Mouse (Mus musculus) liver, embryonic 16.5 days (tissue): Measurements from ENCODE around the gene Dcaf5. TPM values are rescaled to one million over a fixed set of nuclear protein-coding genes. Genes with fewer than 3 reads are reported as not detected.
A peak's percentile ranks its signal among the peaks of the same experiment; 100 is the strongest.
"Not testable (repeated sequence)": the region's sequence is repeated elsewhere in the genome, so short reads cannot be mapped to it uniquely, and the experiment has no call there.

Experiments
- ATAC-seq: fragments of 200-750 bp; cut with Nextera tagmentation; 2 replicates; pipeline ENCODE4 v1.8.0; 2017; ENCODE audit warnings: low read depth, mild to moderate bottlenecking, moderate number of reproducible peaks, moderate library complexity
- H3K27ac ChIP-seq: fragments of 300-500 bp; sonication (generic); 2 replicates; pipeline ENCODE4 v1.5.1; 2014; ENCODE audit warnings: mild to moderate bottlenecking, low read length
- H3K27me3 ChIP-seq: fragments of 300-500 bp; sonication (generic); 2 replicates; pipeline ENCODE4 v1.6.1; 2014; ENCODE audit warnings: low read depth, low read length, mixed read lengths; ENCODE audit not compliant: control insufficient read depth, insufficient read depth
- H3K36me3 ChIP-seq: fragments of 300-500 bp; sonication (generic); 2 replicates; pipeline ENCODE4 v1.6.1; 2014; ENCODE audit warnings: mild to moderate bottlenecking; ENCODE audit not compliant: control insufficient read depth, insufficient read depth
- H3K4me1 ChIP-seq: fragments of 300-500 bp; sonication (generic); 2 replicates; pipeline ENCODE4 v1.6.1; 2014; ENCODE audit warnings: low read depth, low read length, mixed read lengths; ENCODE audit not compliant: control insufficient read depth
- H3K4me2 ChIP-seq: fragments of 300-500 bp; sonication (generic); 2 replicates; pipeline ENCODE4 v1.6.1; 2014; ENCODE audit warnings: low read depth, low read length, mixed read lengths
- H3K4me3 ChIP-seq: fragments of 300-500 bp; sonication (generic); 2 replicates; pipeline ENCODE4 v1.5.1; 2014; ENCODE audit warnings: low read depth, mild to moderate bottlenecking, low read length
- H3K9ac ChIP-seq: fragments of 300-500 bp; sonication (generic); 2 replicates; pipeline ENCODE4 v1.6.1; 2014; ENCODE audit warnings: low read depth, low read length
- H3K9me3 ChIP-seq: fragments of 300-500 bp; sonication (generic); replicated peaks from 2 replicates; pipeline ENCODE4 v1.6.1; 2016; ENCODE audit warnings: low read length; ENCODE audit not compliant: control insufficient read depth
- WGBS: fragments of 180-500 bp; shearing (Covaris S2); extraction: QIAGEN DNeasy Blood & Tissue Kit; methylation state at CpG from one replicate; pipeline ENCODE4 v1.1.7; 2014; ENCODE audit not compliant: insufficient replicate concordance; 5-methylcytosine and 5-hydroxymethylcytosine counted together
- polyA plus RNA-seq: library from polyadenylated mRNA; unstranded; fragments of >200 nt; fragmentation: Nextera tagmentation; extraction: Ambion mirVana; gene quantifications from 2 replicates; pipeline ENCODE4 v1.2.1, GENCODE M21; 2015

Dcaf5 gene
- polyA plus RNA-seq, 1 experiment from 2014 or later, result 2.4 TPM

DNA sequence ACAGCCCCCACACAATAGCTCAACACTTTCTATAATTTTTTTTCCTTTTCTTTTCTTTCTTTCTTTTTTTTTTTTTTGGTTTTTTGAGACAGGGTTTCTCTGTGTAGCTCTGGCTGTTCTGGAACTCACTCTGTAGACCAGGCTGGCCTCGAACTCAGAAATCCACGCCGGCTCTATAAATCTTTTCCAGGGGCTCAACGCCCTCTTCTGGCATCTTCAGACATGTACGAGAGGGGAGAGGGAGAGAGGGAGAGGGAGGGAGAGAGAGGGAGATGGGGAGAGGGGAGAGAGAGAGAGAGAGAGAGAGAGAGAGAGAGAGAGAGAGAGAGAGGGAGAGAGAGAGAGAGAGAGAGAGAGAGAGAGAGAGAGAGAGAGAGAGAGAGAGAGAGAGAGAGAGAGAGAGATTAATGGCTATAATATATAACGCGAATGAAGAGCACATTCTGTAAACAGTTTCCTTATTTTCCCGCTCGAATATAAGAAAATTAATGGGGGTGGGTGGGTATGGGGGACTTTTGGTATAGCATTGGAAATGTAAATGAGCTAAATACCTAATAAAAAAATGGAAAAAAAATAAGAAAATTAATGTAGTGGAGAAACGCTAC is 26.0 kb upstream of the Dcaf5 start:
- not testable (repeated sequence) for H3K27ac ChIP-seq, H3K4me1 ChIP-seq, ATAC-seq, H3K9me3 ChIP-seq, H3K36me3 ChIP-seq, H3K27me3 ChIP-seq
- 5% methylated on average over 10 of the region's 10 CpGs for WGBS
- peak overlapping the region; percentile 91 for H3K4me2 ChIP-seq
- peak overlapping the region; percentile 80; the same call in 1 of the 2 replicates for H3K9ac ChIP-seq
- peak overlapping the region; percentile 89 for H3K4me3 ChIP-seq

DNA sequence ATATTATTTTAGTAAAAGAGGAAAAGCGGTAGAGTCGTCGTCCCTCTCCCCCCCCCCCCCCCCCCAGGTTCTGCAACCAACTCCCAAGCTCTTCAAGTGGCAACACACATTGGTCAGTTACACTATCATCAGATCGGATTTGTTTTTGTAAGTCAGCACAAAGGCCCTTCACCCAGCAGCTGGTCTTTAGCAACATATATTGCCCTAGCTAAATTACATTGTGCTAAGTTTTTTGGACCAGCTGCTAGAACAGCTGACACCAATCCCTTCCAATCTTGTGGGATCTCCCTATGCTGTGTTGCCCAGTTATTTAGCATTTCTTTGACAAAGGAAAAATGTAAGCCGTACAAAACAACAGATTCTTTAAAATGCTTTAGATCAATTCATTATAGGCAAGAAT is 21.6 kb upstream of the Dcaf5 start:
- ATAC-seq, result no peak
- Histone ChIP-seq H3K9me3 (no peaks in the 10 kb centered on the region), H3K4me2 (no peak overlapping the region), H3K27me3 (no peaks in the 10 kb centered on the region), H3K36me3 (no peaks in the 10 kb centered on the region), H3K4me1 (no peaks in the 10 kb centered on the region), H3K9ac (no peak overlapping the region), H3K27ac (no peak overlapping the region), H3K4me3 (no peak overlapping the region)
- 61% methylated on average over 5 of the region's 5 CpGs for WGBS

DNA sequence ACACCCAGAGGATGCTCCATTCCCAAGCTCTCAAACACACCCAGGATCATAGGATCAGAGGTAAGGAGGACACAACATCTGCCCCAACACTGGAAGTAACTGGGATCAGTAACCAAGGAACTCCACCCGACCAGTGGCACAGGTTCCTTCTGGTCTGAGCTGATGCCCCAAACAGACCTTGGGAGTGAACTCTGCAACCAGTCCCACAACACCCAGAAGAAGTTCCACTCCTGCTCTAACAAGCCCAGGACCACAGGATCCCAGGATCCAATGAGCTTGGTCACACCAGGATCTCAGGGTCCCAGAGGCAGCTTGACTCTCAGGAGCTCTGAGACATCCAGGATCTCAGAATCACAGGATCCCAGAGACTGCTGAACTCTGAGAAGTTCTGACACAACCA is 17.1 kb upstream of the Dcaf5 start:
- Histone ChIP-seq H3K9me3 (no peaks in the 10 kb centered on the region), H3K36me3 (no peaks in the 10 kb centered on the region), H3K27me3 (no peaks in the 10 kb centered on the region), H3K4me1 (no peaks in the 10 kb centered on the region), H3K9ac (no peak overlapping the region), H3K4me2 (no peak overlapping the region), H3K4me3 (no peak overlapping the region), H3K27ac (no peak overlapping the region)
- no peak for ATAC-seq
- WGBS, result 46% methylated on average over 1 of the region's 1 CpGs

DNA sequence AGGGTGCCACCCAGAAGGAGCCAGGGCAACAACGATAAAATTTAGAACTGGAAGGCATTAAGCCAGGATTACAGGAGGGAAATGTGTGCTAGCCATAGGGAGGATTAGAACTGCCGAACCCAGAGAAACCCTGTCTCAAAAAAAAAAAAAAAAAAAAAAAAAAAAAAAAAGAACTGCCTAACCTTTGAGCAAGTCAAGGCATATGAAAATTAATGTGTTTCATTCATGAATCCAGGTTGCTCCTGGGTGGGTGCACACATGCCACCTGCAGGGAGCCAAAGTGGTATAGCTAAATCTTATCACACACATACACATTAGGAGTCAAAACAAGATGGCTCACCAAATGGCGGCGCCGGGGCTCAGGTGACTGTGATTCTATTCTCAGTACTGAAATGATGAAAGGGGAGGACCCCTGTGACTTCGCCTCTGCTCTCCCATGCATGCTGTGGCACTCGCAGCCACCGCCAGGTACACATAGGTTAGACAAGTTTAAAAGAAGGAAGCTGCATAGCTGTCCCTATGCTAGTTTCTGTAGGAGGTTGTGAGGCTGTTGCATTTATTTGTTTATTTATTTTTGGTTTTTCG is 8.2 kb upstream of the Dcaf5 start:
- no peaks in the 10 kb centered on the region for H3K9me3 ChIP-seq
- H3K36me3 ChIP-seq, result no peaks in the 10 kb centered on the region
- WGBS, result 68% methylated on average over 9 of the region's 9 CpGs
- no peak for ATAC-seq
- no peak overlapping the region for H3K4me3 ChIP-seq
- no peaks in the 10 kb centered on the region for H3K4me1 ChIP-seq
- H3K9ac ChIP-seq, result no peak overlapping the region
- no peaks in the 10 kb centered on the region for H3K27me3 ChIP-seq
- H3K27ac ChIP-seq, result no peak overlapping the region
- no peak overlapping the region for H3K4me2 ChIP-seq

DNA sequence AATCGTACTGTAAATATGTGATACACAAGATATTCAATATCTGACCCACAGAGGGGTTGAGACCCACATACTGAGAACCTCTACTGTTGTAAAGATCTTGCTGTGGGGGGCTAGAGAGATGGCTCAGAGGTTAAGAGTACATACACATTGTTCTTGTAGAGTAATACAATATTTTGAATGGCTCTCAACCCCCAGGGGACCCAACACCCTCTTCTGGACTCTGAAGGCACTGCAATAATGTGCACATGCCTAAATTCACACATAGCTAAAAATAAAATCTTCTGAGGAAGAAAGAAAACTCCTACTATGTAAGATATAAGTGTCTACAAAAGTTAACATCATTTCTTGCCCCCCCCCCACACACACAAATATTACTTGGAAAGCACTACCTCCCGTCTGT is 4.6 kb upstream of the Dcaf5 start:
- H3K4me2 ChIP-seq, result no peak overlapping the region
- no peak overlapping the region for H3K27ac ChIP-seq
- no peak for ATAC-seq
- no peak overlapping the region for H3K4me3 ChIP-seq
- no peaks in the 10 kb centered on the region for H3K9me3 ChIP-seq
- WGBS, result 63% methylated on average over 2 of the region's 2 CpGs
- H3K27me3 ChIP-seq, result no peaks in the 10 kb centered on the region
- H3K36me3 ChIP-seq, result no peaks in the 10 kb centered on the region
- H3K9ac ChIP-seq, result no peak overlapping the region
- H3K4me1 ChIP-seq, result peaks cover 6% of the 10 kb centered on the region

DNA sequence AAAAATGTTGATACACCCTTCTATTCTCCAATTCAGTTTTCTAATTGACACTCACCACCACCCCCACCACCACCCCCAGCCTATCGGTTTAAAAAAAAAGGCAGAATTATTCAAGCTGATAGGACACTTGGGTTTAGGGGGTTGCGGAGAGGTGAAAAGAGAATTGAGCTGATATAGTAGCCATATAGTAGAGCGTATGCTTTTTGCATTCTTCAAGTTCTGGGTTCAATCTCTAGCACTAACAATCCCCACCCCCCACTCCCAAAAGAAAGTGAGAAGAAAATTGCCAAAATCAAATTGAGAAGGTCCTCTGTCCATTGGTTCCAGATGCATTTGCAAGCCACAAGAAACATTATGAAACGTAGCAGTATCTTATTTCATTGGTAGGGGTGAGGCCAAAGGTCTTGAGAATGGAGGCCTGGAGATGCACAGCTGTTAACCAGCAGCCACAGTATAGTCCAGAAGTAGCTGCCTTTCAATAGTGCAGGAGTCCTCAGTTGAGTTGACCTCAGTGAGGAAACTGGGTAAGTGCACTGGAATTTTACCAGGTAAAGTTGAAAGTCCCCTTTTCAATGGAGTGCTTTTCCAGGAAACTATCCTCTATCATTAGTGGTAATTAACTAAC is 762 bp upstream of the Dcaf5 start:
- H3K9me3 ChIP-seq, result no peaks in the 10 kb centered on the region
- peak overlapping the region; percentile 80 for H3K4me3 ChIP-seq
- H3K36me3 ChIP-seq, result no peaks in the 10 kb centered on the region
- peak overlapping the region; percentile 83 for H3K9ac ChIP-seq
- H3K27me3 ChIP-seq, result no peaks in the 10 kb centered on the region
- ATAC-seq, result no peak
- WGBS, result 49% methylated on average over 4 of the region's 4 CpGs
- peak overlapping the region; percentile 83 for H3K27ac ChIP-seq
- peak overlapping the region; percentile 89 for H3K4me2 ChIP-seq
- peaks cover 15% of the 10 kb centered on the region for H3K4me1 ChIP-seq

DNA sequence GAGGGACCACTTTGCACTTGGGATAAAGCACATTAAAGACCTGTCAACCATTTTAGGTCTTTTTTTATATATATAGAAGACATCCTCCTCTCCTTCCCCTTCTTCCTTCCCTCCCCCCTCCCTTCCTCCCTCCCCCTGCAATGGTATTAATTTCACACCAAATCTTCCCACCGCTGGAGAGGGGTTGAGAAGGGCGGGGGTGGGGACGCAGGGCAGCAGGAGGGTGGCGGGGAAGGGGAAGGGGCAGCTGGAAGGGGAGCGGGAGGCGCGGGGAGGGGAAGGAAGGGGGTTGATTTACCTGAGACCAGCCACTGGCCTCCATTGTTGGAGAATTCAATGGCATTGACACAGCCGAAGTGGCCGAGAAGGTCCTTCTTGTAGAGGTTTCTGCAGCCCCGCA is 514 bp downstream of the Dcaf5 start:
- peak overlapping the region; percentile 80 for H3K4me3 ChIP-seq
- H3K36me3 ChIP-seq, result no peaks in the 10 kb centered on the region
- peak overlapping the region; percentile 83 for H3K9ac ChIP-seq
- ATAC-seq, result peak; percentile 6; the same call in 1 of the 2 replicates
- 2% methylated on average over 10 of the region's 10 CpGs for WGBS
- peaks cover 15% of the 10 kb centered on the region for H3K4me1 ChIP-seq
- no peaks in the 10 kb centered on the region for H3K27me3 ChIP-seq
- peak overlapping the region; percentile 89 for H3K4me2 ChIP-seq
- peak overlapping the region; percentile 83 for H3K27ac ChIP-seq
- H3K9me3 ChIP-seq, result no peaks in the 10 kb centered on the region

DNA sequence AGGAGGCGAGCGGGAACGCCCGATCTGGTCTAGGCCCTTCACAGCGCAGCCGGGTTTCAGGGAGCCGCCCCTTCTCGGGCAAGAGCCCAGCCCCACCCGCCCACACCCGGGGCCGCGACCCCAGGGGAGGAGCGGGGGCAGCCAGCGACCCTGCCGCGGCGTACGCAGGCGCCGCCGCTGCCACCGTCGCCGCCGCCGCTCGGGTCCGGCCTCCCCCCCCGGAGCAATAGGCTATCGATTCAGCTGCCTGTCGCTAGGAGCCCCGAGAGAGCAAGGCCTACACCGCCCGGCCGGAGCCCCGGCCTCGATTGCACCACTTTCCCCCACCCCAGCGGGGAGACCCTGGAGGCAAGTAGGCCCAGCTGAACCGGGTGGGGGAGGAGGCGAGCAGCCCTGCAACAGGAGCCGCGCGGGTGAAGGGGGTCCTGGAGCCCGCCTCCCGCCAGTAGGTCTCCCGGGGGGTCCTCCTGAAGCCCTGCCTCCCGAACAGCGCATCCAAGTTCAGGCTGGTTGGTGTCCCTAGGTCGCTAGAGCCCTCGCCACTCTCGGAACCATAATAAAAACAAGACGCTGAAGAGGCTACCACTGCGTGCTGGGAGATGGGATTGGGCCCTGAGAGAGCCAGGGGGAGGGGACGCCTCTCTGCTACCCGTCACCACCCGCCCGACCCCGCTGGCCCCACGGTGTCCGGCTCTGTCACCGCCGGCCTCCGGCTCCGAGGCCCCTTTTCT is 1.3 kb downstream of the Dcaf5 start:
- no peaks in the 10 kb centered on the region for H3K27me3 ChIP-seq
- H3K4me3 ChIP-seq, result peak overlapping the region; percentile 80
- no peaks in the 10 kb centered on the region for H3K9me3 ChIP-seq
- peak overlapping the region; percentile 83 for H3K27ac ChIP-seq
- peaks cover 15% of the 10 kb centered on the region for H3K4me1 ChIP-seq
- H3K36me3 ChIP-seq, result no peaks in the 10 kb centered on the region
- H3K9ac ChIP-seq, result peak overlapping the region; percentile 83
- under 1% methylated on average over 49 of the region's 64 CpGs for WGBS
- peak overlapping the region; percentile 89 for H3K4me2 ChIP-seq
- ATAC-seq, result peak; percentile 69

DNA sequence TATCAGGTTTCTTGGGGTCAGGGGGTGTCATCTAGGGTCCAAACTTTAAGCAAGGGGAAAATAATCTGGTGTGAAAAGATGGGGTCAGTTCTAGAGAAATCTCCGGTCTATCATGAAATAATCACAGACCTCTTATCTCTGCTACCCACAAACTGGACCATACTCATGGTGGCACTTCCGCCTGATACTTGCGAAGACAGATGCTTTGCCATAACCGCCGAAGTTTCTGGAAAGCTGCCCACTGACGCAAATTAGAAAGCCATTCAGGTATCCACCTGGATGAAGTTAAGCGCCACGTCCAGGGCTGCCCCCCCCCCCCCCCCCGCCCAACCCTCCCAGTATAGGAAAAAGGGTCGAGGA is 1.8 kb downstream of the Dcaf5 start:
- H3K9me3 ChIP-seq, result no peaks in the 10 kb centered on the region
- peak overlapping the region; percentile 83 for H3K9ac ChIP-seq
- H3K27me3 ChIP-seq, result no peaks in the 10 kb centered on the region
- peak overlapping the region; percentile 89 for H3K4me2 ChIP-seq
- no peak for ATAC-seq
- WGBS, result 4% methylated on average over 9 of the region's 10 CpGs
- no peaks in the 10 kb centered on the region for H3K36me3 ChIP-seq
- peak overlapping the region; percentile 83 for H3K27ac ChIP-seq
- peak overlapping the region; percentile 80 for H3K4me3 ChIP-seq
- H3K4me1 ChIP-seq, result peaks cover 15% of the 10 kb centered on the region
